Mouse (Mus musculus) embryonic fibroblast, embryonic 13.5 days (primary cell): Measurements from ENCODE around the gene Dnase1.

Source experiments
- CTCF ChIP-seq: IDR thresholded peaks from 2 replicates; pipeline ENCODE4 v1.5.1; 2011; ENCODE audit warnings: mild to moderate bottlenecking, control low read depth, low read length, moderate library complexity, borderline replicate concordance; ENCODE audit not compliant: insufficient read depth
- POLR2A ChIP-seq: IDR thresholded peaks from 2 replicates; pipeline ENCODE4 v1.6.1; 2011; ENCODE audit warnings: low read depth, mild to moderate bottlenecking, control low read depth, low read length, moderate library complexity

GRCm38 (mm10) chr16:4064945-4065344, 28.2 kb downstream of the Dnase1 start:
- TF ChIP-seq CTCF (no peak), POLR2A (no peak)
